Mouse (Mus musculus) neutrophil, adult 65 days (primary cell): ENCODE data around the gene Grin2c. TPM values are rescaled to one million over a fixed set of nuclear protein-coding genes. Genes with fewer than 3 reads are reported as not detected.

Experiments used
- total RNA-seq: library from RNA; stranded (reverse); gene quantifications from 2 replicates; pipeline ENCODE4 v1.2.4, GENCODE M21; 2023

Grin2c gene
- not detected in 2 replicates for total RNA-seq

DNA sequence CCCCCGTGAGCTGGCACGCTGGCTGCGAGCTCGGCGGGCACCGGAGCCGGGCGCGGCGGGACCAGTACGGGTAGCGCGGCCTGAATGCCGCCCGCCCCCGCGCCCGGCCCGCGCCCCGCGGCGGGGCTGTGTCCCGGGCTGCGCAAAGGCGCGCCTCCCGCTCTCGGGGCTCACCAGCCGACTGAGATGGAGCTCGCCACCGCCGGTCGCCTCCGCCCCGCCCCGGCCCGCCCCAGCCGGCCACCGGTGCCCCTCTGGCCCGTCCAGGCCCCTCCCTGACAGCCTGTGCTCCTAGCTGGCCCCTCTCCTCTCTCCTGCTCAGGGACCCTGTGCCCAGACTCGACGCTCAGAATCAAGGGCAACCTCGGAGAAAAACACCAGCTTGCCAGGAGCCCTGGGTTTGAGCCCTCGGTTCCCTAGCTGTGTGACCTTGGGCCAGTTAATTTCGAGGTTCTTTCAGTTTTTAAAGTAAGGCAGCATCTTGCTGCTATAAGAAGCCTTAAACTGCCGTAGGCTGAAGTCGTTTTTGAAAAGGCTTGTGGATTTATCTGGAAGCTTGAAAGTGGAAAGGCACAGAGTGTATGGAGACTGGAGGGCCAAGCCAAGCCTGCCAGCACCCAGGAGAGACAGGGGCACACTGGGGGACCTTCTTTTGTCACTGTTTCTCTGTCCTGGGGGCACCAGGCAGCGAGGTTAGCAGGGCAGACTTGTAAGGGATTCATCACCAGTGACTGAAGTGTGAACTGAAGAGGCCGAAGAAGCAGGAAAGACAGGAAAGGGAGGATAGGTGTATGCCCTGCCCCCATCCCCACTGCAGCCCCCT is at the start of gene Grin2c:
Gene Grin2c, minus strand, starts transcription at position 183 of the 823 bp plus-strand sequence.

DNA sequence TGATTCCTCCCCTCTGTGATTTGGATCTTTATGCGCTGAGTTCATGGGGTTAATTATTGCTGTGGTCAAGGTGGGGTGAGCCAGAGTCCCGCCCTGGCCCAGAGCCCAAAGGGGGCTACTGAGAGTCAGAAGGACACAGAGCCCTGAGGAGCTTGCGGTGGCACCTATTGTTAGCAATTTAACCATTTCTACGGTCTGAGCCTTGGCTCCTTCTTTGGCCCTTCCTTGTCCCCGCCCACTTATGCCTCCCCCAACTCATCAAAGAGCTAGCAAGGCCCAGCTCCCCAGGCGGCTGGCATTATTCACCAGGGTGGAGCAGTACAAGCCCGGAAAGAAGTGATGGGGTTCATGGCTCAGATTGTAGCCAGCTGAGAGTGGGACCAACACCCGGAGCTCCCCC is 39.8 kb upstream of the Grin2c start, which contains the start of gene Otop2:
Gene Otop2, plus strand, starts transcription at position 301 of the 400 bp plus-strand sequence.

DNA sequence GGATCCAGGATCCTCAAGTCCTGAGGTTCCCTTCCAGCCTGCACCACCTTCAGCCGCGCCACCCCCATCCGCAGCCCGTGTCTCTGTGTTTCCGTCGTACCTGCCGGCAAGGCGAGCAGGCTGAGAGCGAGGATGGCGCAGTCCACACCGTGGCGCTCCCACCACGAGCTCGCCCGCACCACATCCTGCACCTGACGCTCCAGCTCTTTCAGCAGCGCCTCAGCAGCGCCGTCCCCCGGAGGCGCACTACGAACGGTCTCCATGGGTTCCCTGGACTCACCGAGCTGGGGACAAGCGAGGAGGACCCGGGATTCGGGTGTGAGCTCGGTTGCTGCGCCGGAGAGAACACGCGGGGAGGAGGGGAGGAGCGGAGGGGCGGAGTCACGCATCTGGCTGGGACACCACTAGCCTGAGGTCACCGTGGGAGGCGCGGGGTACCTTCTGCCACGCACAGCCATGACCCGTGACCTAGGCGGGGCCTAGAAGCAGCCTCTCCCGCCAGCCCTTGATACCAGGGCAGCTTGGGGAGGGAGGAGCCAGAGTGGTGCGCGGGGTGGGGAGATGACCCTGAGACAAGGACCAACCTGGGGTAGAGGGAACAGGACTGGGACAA is 30.3 kb upstream of the Grin2c start, which contains the start of gene Fads6:
Gene Fads6, minus strand, starts transcription at position 450 of the 613 bp plus-strand sequence.

DNA sequence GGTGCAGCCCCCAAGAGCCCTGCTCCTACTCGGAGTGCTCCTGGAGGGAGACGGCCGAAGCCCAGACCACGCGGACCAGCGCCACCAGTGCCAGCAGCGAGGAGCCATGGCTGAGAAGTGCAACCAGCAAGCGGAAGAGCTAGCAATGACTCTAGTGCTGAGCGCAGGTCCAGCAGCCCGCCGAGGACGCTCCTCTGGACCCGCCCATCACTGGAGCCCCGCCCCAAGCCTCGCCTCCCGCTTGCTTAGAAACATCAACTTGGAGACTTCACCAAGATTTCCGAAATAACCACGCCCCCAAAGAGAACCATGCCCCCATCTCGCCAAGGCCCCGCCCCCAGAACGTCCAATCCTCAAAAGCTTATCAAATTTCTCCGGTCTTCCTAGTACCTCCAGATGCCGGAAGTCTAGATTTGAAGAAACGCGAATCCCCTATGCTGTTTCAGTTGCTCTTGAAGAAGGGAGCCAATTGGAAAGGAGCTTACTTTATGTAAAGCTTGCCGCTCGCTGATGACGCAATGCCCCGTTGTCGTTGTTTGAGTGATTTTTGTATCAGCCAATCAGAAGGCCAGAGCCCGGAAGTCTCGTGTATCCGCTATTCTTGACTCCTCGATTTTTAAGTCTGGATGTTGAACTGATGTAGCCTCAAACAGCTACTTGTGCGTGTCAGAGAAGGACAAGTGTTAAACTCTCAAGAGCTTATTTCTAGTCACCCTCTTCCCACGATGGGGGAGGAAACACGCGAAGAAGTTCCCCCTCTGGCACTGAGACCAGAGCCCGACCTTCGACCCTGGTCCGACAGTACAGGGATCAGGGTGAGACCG is 9.9 kb upstream of the Grin2c start, which contains the start of gene Fdxr:
Gene Fdxr, minus strand, starts transcription at position 271 of the 824 bp plus-strand sequence.

Other genes starting within 250 kb of the Grin2c start
- not detected in 2 replicates for gene Cd300ld4, start 240.2 kb downstream of the Grin2c start, total RNA-seq
- gene Cd300ld5, start 229.5 kb downstream of the Grin2c start, total RNA-seq = 6.3 and 17.1 TPM in 2 replicates
- 6.4 and 10.6 TPM in 2 replicates for gene Cd300ld3, start 218.8 kb downstream of the Grin2c start, total RNA-seq
- 0.36 and 0.66 TPM in 2 replicates for gene Cd300e, start 205.1 kb downstream of the Grin2c start, total RNA-seq
- gene Rab37, start 175.8 kb downstream of the Grin2c start, total RNA-seq = 11.4 and 12.3 TPM in 2 replicates
- gene Cd300lf, start 133.3 kb downstream of the Grin2c start, total RNA-seq = 194 and 231 TPM in 2 replicates
- gene Slc9a3r1, start 103.9 kb downstream of the Grin2c start, total RNA-seq = 170 and 194 TPM in 2 replicates
- gene Tmem104, start 79.8 kb downstream of the Grin2c start, total RNA-seq = 40.2 and 61.4 TPM in 2 replicates
- 18.7 and 19.1 TPM in 2 replicates for gene Nat9, start 79.4 kb downstream of the Grin2c start, total RNA-seq
- gene Fdxr, start 9.8 kb upstream of the Grin2c start, total RNA-seq = 10.2 and 10.4 TPM in 2 replicates
- 2.1 and 2.4 TPM in 2 replicates for gene Fads6, start 30.4 kb upstream of the Grin2c start, total RNA-seq
- not detected in 2 replicates for gene Otop2, start 39.9 kb upstream of the Grin2c start, total RNA-seq
- gene Ush1g, start 54.8 kb upstream of the Grin2c start, total RNA-seq = not detected in 2 replicates
- not detected in 2 replicates for gene Otop3, start 67.5 kb upstream of the Grin2c start, total RNA-seq
- 0.93 and 0.95 TPM in 2 replicates for gene Hid1, start 100.5 kb upstream of the Grin2c start, total RNA-seq
- gene Cdr2l, start 114.7 kb upstream of the Grin2c start, total RNA-seq = 0.14 TPM in 1 of 2 replicates, not detected in the other
- 23.7 and 42.3 TPM in 2 replicates for gene Mrpl58, start 136.5 kb upstream of the Grin2c start, total RNA-seq
- 166 and 192 TPM in 2 replicates for gene Atp5h, start 152.7 kb upstream of the Grin2c start, total RNA-seq
- 20.6 and 26.8 TPM in 2 replicates for gene Kctd2, start 152.9 kb upstream of the Grin2c start, total RNA-seq
- gene Trim80, start 173.3 kb upstream of the Grin2c start, total RNA-seq = not detected in 2 replicates
- not detected in 2 replicates for gene Slc16a5, start 195.2 kb upstream of the Grin2c start, total RNA-seq
- 79.7 and 93.7 TPM in 2 replicates for gene Armc7, start 208.4 kb upstream of the Grin2c start, total RNA-seq
- 35.0 and 36.8 TPM in 2 replicates for gene Nt5c, start 224.6 kb upstream of the Grin2c start, total RNA-seq
- 107 and 122 TPM in 2 replicates for gene Jpt1, start 247.1 kb upstream of the Grin2c start, total RNA-seq